22 mouse cellular contexts compared by ENCODE assay signal in genomic region chr10:41198719-41199118, GRCm38 (mm10).
DNase-seq lines count a peak whose midpoint lies in the region; ATAC-seq and TF ChIP-seq lines count a peak whose summit lies in the region.
"Had no signal": no experiment of that assay in that cellular context is flagged by ENCODE, and none has a peak within 500 bp of the region (broad histone marks: within the 10 kb centered on the region; RNA-seq: fewer than 3 reads in every experiment).

No protein-coding gene starts in this region.

- H3K4me2 ChIP-seq in liver, embryonic 13.5 days = no peak overlapping the region
- H3K4me2 ChIP-seq in midbrain, embryonic 14.5 days (ENCODE audit: low read length) = 0 out of 2 replicates have a peak overlapping the region, but pooled peaks have one; percentile 9
- no peak overlapping the region for H3K4me2 ChIP-seq in midbrain, embryonic 11.5 days
- H3K4me2 ChIP-seq in liver, embryonic 16.5 days (ENCODE audit: low read depth, low read length) = no peak overlapping the region
- H3K4me2 ChIP-seq: forebrain, embryonic 13.5 days; heart, embryonic 11.5 days; heart, embryonic 15.5 days; hindbrain, embryonic 13.5 days had no signal

- no peaks in the 10 kb centered on the region for H3K9me3 ChIP-seq in liver, embryonic 13.5 days (replicated peaks)
- H3K9me3 ChIP-seq in midbrain, embryonic 14.5 days (ENCODE audit: control insufficient read depth, low read length) = no peaks in the 10 kb centered on the region
- H3K9me3 ChIP-seq in midbrain, embryonic 11.5 days (ENCODE audit: control insufficient read depth, low read length) = no peaks in the 10 kb centered on the region
- H3K9me3 ChIP-seq in liver, embryonic 16.5 days (replicated peaks; ENCODE audit: control insufficient read depth, low read length) = no peaks in the 10 kb centered on the region
- H3K9me3 ChIP-seq: forebrain, embryonic 13.5 days; heart, embryonic 15.5 days; hindbrain, embryonic 13.5 days had no signal

- ATAC-seq in liver, embryonic 13.5 days (ENCODE audit: low read depth) = no peak
- ATAC-seq in midbrain, embryonic 14.5 days (ENCODE audit: low FRiP score, low TSS enrichment) = peak; percentile 64; the same call in 1 of the 2 replicates
- ATAC-seq in midbrain, embryonic 11.5 days (ENCODE audit: low FRiP score) = no peak
- no peak for ATAC-seq in liver, embryonic 16.5 days (ENCODE audit: low read depth)
- ATAC-seq: activated CD4-positive, CD25-positive, alpha-beta regulatory T cell, adult 4 months; forebrain, embryonic 13.5 days; forebrain, postnatal 0 days; Patski had no signal

- no peak for DNase-seq in liver, embryonic 13.5 days
- DNase-seq in liver = no peak
- DNase-seq in midbrain, embryonic 14.5 days = peak; percentile 67
- no peak for DNase-seq in midbrain, embryonic 11.5 days (ENCODE audit: low spot score, missing footprints)
- DNase-seq in brain, embryonic 14.5 days (ENCODE audit: low read depth) = peak; percentile 62
- no peak for DNase-seq in lung, postnatal 4 days
- no peak for DNase-seq in cerebellum, adult 9-11 months
- DNase-seq: adrenal gland, postnatal 14 days; cerebellum, adult 2 months; cerebellum, postnatal 14 days; forebrain, postnatal 0 days; gastrocnemius, postnatal 14 days; heart, adult 2 months; heart, postnatal 14 days had no signal

- H3K4me3 ChIP-seq in liver, embryonic 13.5 days (replicated peaks) = no peak overlapping the region
- no peak overlapping the region for H3K4me3 ChIP-seq in midbrain, embryonic 14.5 days (replicated peaks; ENCODE audit: low read depth, low read length)
- H3K4me3 ChIP-seq in midbrain, embryonic 11.5 days (ENCODE audit: low read depth, low read length) = no peak overlapping the region
- no peak overlapping the region for H3K4me3 ChIP-seq in liver, embryonic 16.5 days (ENCODE audit: low read depth, low read length)
- H3K4me3 ChIP-seq: forebrain, embryonic 13.5 days; heart, adult 2 months; heart, embryonic 15.5 days; hindbrain, embryonic 13.5 days had no signal

- TF ChIP-seq CTCF in brain, embryonic 14.5 days (IDR thresholded peaks at IDR 0.05; ENCODE audit: borderline replicate concordance, extremely low read depth, insufficient read depth, insufficient read length) = no peak

- H3K4me1 ChIP-seq in liver, embryonic 13.5 days (replicated peaks) = peaks cover 61% of the 10 kb centered on the region
- H3K4me1 ChIP-seq in midbrain, embryonic 14.5 days (ENCODE audit: control insufficient read depth, insufficient read depth, low read length) = peaks cover 5% of the 10 kb centered on the region
- H3K4me1 ChIP-seq in midbrain, embryonic 11.5 days (ENCODE audit: control insufficient read depth, insufficient read depth, low read length) = 0 out of 2 replicates have a peak, but pooled peaks cover 2% of the 10 kb centered on the region
- peaks cover 46% of the 10 kb centered on the region for H3K4me1 ChIP-seq in liver, embryonic 16.5 days (ENCODE audit: control insufficient read depth, low read depth, low read length)
- H3K4me1 ChIP-seq: forebrain, embryonic 13.5 days; heart, embryonic 15.5 days had no signal

- WGBS in liver, embryonic 13.5 days (ENCODE audit: insufficient replicate concordance) = 85% methylated on average over 6 of the region's 6 CpGs
- WGBS in midbrain, embryonic 14.5 days = 11% methylated on average over 6 of the region's 6 CpGs
- 36% methylated on average over 6 of the region's 6 CpGs for WGBS in midbrain, embryonic 11.5 days
- 86% methylated on average over 6 of the region's 6 CpGs for WGBS in liver, embryonic 16.5 days (ENCODE audit: insufficient replicate concordance)

- peak overlapping the region; percentile 92; the same call in 1 of the 2 replicates for H3K27ac ChIP-seq in liver, embryonic 13.5 days
- peak overlapping the region; percentile 28; the same call in 1 of the 2 replicates for H3K27ac ChIP-seq in midbrain, embryonic 14.5 days (replicated peaks; ENCODE audit: low read depth, low read length)
- H3K27ac ChIP-seq in midbrain, embryonic 11.5 days (ENCODE audit: low read depth, low read length) = no peak overlapping the region
- H3K27ac ChIP-seq in liver, embryonic 16.5 days (ENCODE audit: low read length) = peak overlapping the region; percentile 98; the same call in 1 of the 2 replicates
- H3K27ac ChIP-seq: forebrain, embryonic 13.5 days; heart, adult 2 months; heart, embryonic 15.5 days; hindbrain, embryonic 13.5 days had no signal

- H3K36me3 ChIP-seq in liver, embryonic 13.5 days = no peaks in the 10 kb centered on the region; the same call in 1 of the 2 replicates
- no peaks in the 10 kb centered on the region for H3K36me3 ChIP-seq in midbrain, embryonic 14.5 days (ENCODE audit: control insufficient read depth, insufficient read depth, low read length)
- no peaks in the 10 kb centered on the region for H3K36me3 ChIP-seq in midbrain, embryonic 11.5 days (ENCODE audit: control insufficient read depth, insufficient read depth, low read length)
- no peaks in the 10 kb centered on the region for H3K36me3 ChIP-seq in liver, embryonic 16.5 days (ENCODE audit: control insufficient read depth, insufficient read depth)
- H3K36me3 ChIP-seq: heart, embryonic 15.5 days; hindbrain, embryonic 13.5 days had no signal

- H3K9ac ChIP-seq in liver, embryonic 13.5 days = no peak overlapping the region
- H3K9ac ChIP-seq in midbrain, embryonic 14.5 days (replicated peaks; ENCODE audit: low read length) = no peak overlapping the region
- no peak overlapping the region for H3K9ac ChIP-seq in midbrain, embryonic 11.5 days (ENCODE audit: low read length)
- H3K9ac ChIP-seq in liver, embryonic 16.5 days (ENCODE audit: low read depth, low read length) = no peak overlapping the region
- H3K9ac ChIP-seq: forebrain, embryonic 13.5 days; forebrain, postnatal 0 days; heart, embryonic 15.5 days; hindbrain, embryonic 13.5 days had no signal

- TF ChIP-seq POLR2A in brain, embryonic 14.5 days (IDR thresholded peaks at IDR 0.05; ENCODE audit: borderline replicate concordance, extremely low read depth, insufficient read depth, insufficient read length, poor library complexity, severe bottlenecking) = no peak

- H3K27me3 ChIP-seq in liver, embryonic 13.5 days = no peaks in the 10 kb centered on the region
- H3K27me3 ChIP-seq in midbrain, embryonic 14.5 days (ENCODE audit: control insufficient read depth, insufficient read depth, low read length) = no peaks in the 10 kb centered on the region
- H3K27me3 ChIP-seq in midbrain, embryonic 11.5 days (ENCODE audit: control insufficient read depth, insufficient read depth, low read length) = no peaks in the 10 kb centered on the region
- H3K27me3 ChIP-seq in liver, embryonic 16.5 days (ENCODE audit: control insufficient read depth, insufficient read depth, low read depth, low read length) = no peaks in the 10 kb centered on the region
- H3K27me3 ChIP-seq: CH12.LX; forebrain, embryonic 13.5 days; heart, embryonic 15.5 days; hindbrain, embryonic 13.5 days; Patski had no signal

Comparison
In these comparisons a context has a peak if more than half of its experiments do, and no peak if none do; other contexts are left out.
1. DNase-seq: peak in midbrain, embryonic 14.5 days (single experiment) and brain, embryonic 14.5 days (single experiment); none in liver, embryonic 13.5 days (single experiment), liver (single experiment), midbrain, embryonic 11.5 days (single experiment), lung, postnatal 4 days (0 of 2) and cerebellum, adult 9-11 months (single experiment).